Mouse (Mus musculus): ENCODE data around the gene Fam126a. TPM values are rescaled to one million over a fixed set of nuclear protein-coding genes. Genes with fewer than 3 reads are reported as not detected.

Fam126a gene
- polyA plus RNA-seq, 1 experiment: 5.6 TPM

GRCm38 (mm10) chr5:23982081-23982480, 48.4 kb downstream of the Fam126a start:
- TF ChIP-seq CTCF (IDR thresholded peaks at IDR 0.05; ENCODE audit: borderline replicate concordance, insufficient read depth, low read depth, low read length): no peak
- no peak for TF ChIP-seq POLR2A (IDR thresholded peaks at IDR 0.05; ENCODE audit: borderline replicate concordance, insufficient read depth, low read length)
- DNase-seq: no peak
- 89% methylated on average over 1 of the region's 1 CpGs for WGBS
- no peaks in the 10 kb centered on the region for H3K27me3 ChIP-seq (ENCODE audit: control insufficient read depth, insufficient read depth, low read length)
- no peak overlapping the region for H3K4me3 ChIP-seq (replicated peaks; ENCODE audit: insufficient read depth, low read depth, low read length)
- H3K27ac ChIP-seq (ENCODE audit: insufficient read depth, low read length): no peak overlapping the region
- no peaks in the 10 kb centered on the region for H3K4me1 ChIP-seq (ENCODE audit: control insufficient read depth, insufficient read depth, low read length)

GRCm38 (mm10) chr5:23978516-23978915, 52.0 kb downstream of the Fam126a start:
- Histone ChIP-seq H3K27me3 (ENCODE audit: control insufficient read depth, insufficient read depth, low read length) (no peaks in the 10 kb centered on the region), H3K4me1 (ENCODE audit: control insufficient read depth, insufficient read depth, low read length) (no peaks in the 10 kb centered on the region), H3K4me3 (replicated peaks; ENCODE audit: insufficient read depth, low read depth, low read length) (no peak overlapping the region), H3K27ac (ENCODE audit: insufficient read depth, low read length) (no peak overlapping the region)
- TF ChIP-seq CTCF (IDR thresholded peaks at IDR 0.05; ENCODE audit: borderline replicate concordance, insufficient read depth, low read depth, low read length) (no peak), POLR2A (IDR thresholded peaks at IDR 0.05; ENCODE audit: borderline replicate concordance, insufficient read depth, low read length) (no peak)
- WGBS: 92% methylated on average over 14 of the region's 14 CpGs
- no peak for DNase-seq

- 88% methylated on average over 3 of the region's 3 CpGs for WGBS
- no peak for TF ChIP-seq POLR2A (IDR thresholded peaks at IDR 0.05; ENCODE audit: borderline replicate concordance, insufficient read depth, low read length)
- TF ChIP-seq CTCF (IDR thresholded peaks at IDR 0.05; ENCODE audit: borderline replicate concordance, insufficient read depth, low read depth, low read length): no peak
- H3K27me3 ChIP-seq (ENCODE audit: control insufficient read depth, insufficient read depth, low read length): no peaks in the 10 kb centered on the region
- no peaks in the 10 kb centered on the region for H3K4me1 ChIP-seq (ENCODE audit: control insufficient read depth, insufficient read depth, low read length)
- H3K4me3 ChIP-seq (replicated peaks; ENCODE audit: insufficient read depth, low read depth, low read length): no peak overlapping the region
- H3K27ac ChIP-seq (ENCODE audit: insufficient read depth, low read length): no peak overlapping the region
- no peak for DNase-seq
Observed at GRCm38 (mm10) chr5:23974994-23975575, 55.4 kb downstream of the Fam126a start.

GRCm38 (mm10) chr5:23967705-23968104, 62.8 kb downstream of the Fam126a start:
- no peaks in the 10 kb centered on the region for H3K27me3 ChIP-seq (ENCODE audit: control insufficient read depth, insufficient read depth, low read length)
- 32% methylated on average over 5 of the region's 5 CpGs for whole genome bisulfite sequencing
- H3K4me3 ChIP-seq (replicated peaks; ENCODE audit: insufficient read depth, low read depth, low read length): no peak overlapping the region
- DNase-seq: no peak
- TF ChIP-seq POLR2A (IDR thresholded peaks at IDR 0.05; ENCODE audit: borderline replicate concordance, insufficient read depth, low read length): no peak
- H3K4me1 ChIP-seq (ENCODE audit: control insufficient read depth, insufficient read depth, low read length): no peaks in the 10 kb centered on the region
- H3K27ac ChIP-seq (ENCODE audit: insufficient read depth, low read length): no peak overlapping the region

- no peaks in the 10 kb centered on the region for H3K4me1 ChIP-seq (ENCODE audit: control insufficient read depth, insufficient read depth, low read length)
- DNase-seq: no peak
- no peaks in the 10 kb centered on the region for H3K27me3 ChIP-seq (ENCODE audit: control insufficient read depth, insufficient read depth, low read length)
- TF ChIP-seq CTCF (IDR thresholded peaks at IDR 0.05; ENCODE audit: borderline replicate concordance, insufficient read depth, low read depth, low read length) (no peak), POLR2A (IDR thresholded peaks at IDR 0.05; ENCODE audit: borderline replicate concordance, insufficient read depth, low read length) (no peak)
- no peak overlapping the region for H3K4me3 ChIP-seq (replicated peaks; ENCODE audit: insufficient read depth, low read depth, low read length)
- H3K27ac ChIP-seq (ENCODE audit: insufficient read depth, low read length): no peak overlapping the region
- 47% methylated on average over 10 of the region's 10 CpGs for WGBS
Observed at GRCm38 (mm10) chr5:23964599-23965165, 65.8 kb downstream of the Fam126a start.

GRCm38 (mm10) chr5:23953047-23953446, 77.4 kb downstream of the Fam126a start:
- TF ChIP-seq CTCF (IDR thresholded peaks at IDR 0.05; ENCODE audit: borderline replicate concordance, insufficient read depth, low read depth, low read length) (no peak), POLR2A (IDR thresholded peaks at IDR 0.05; ENCODE audit: borderline replicate concordance, insufficient read depth, low read length) (no peak)
- no peaks in the 10 kb centered on the region for H3K4me1 ChIP-seq (ENCODE audit: control insufficient read depth, insufficient read depth, low read length)
- no peak overlapping the region for H3K4me3 ChIP-seq (replicated peaks; ENCODE audit: insufficient read depth, low read depth, low read length)
- DNase-seq: no peak
- no peaks in the 10 kb centered on the region for H3K27me3 ChIP-seq (ENCODE audit: control insufficient read depth, insufficient read depth, low read length)
- H3K27ac ChIP-seq (ENCODE audit: insufficient read depth, low read length): no peak overlapping the region
- 95% methylated on average over 5 of the region's 5 CpGs for WGBS

GRCm38 (mm10) chr5:23948071-23948470, 82.4 kb downstream of the Fam126a start:
- DNase-seq: no peak
- WGBS: 52% methylated on average over 3 of the region's 3 CpGs
- H3K27me3 ChIP-seq (ENCODE audit: control insufficient read depth, insufficient read depth, low read length): no peaks in the 10 kb centered on the region
- TF ChIP-seq CTCF (IDR thresholded peaks at IDR 0.05; ENCODE audit: borderline replicate concordance, insufficient read depth, low read depth, low read length): no peak
- no peak for TF ChIP-seq POLR2A (IDR thresholded peaks at IDR 0.05; ENCODE audit: borderline replicate concordance, insufficient read depth, low read length)
- H3K4me1 ChIP-seq (ENCODE audit: control insufficient read depth, insufficient read depth, low read length): no peaks in the 10 kb centered on the region
- H3K4me3 ChIP-seq (replicated peaks; ENCODE audit: insufficient read depth, low read depth, low read length): no peak overlapping the region
- no peak overlapping the region for H3K27ac ChIP-seq (ENCODE audit: insufficient read depth, low read length)

GRCm38 (mm10) chr5:23945056-23945455, 85.4 kb downstream of the Fam126a start:
- no peaks in the 10 kb centered on the region for H3K4me1 ChIP-seq (ENCODE audit: control insufficient read depth, insufficient read depth, low read length)
- no peak for DNase-seq
- H3K27ac ChIP-seq (ENCODE audit: insufficient read depth, low read length): no peak overlapping the region
- no peak overlapping the region for H3K4me3 ChIP-seq (replicated peaks; ENCODE audit: insufficient read depth, low read depth, low read length)
- TF ChIP-seq CTCF (IDR thresholded peaks at IDR 0.05; ENCODE audit: borderline replicate concordance, insufficient read depth, low read depth, low read length): no peak
- no peak for TF ChIP-seq POLR2A (IDR thresholded peaks at IDR 0.05; ENCODE audit: borderline replicate concordance, insufficient read depth, low read length)
- no peaks in the 10 kb centered on the region for H3K27me3 ChIP-seq (ENCODE audit: control insufficient read depth, insufficient read depth, low read length)
- WGBS: 8% methylated on average over 1 of the region's 1 CpGs
